Mouse (Mus musculus) WW6 (cell line): Measurements from ENCODE around the gene Naaa.

ENCODE experiments used
- DNase-seq: peaks from one replicate; pipeline ENCODE4 v3.0.0-alpha.2; 2013; ENCODE audit warnings: low read depth, low spot score

Naaa gene

GRCm38 (mm10) chr5:92215308-92215707, 62.7 kb downstream of the Naaa start, which contains the start of gene U90926:
Gene U90926, minus strand, starts transcription at chr5:92215408.
- no peak for DNase-seq

- no peak for DNase-seq
Observed at GRCm38 (mm10) chr5:92212231-92212630, 65.7 kb downstream of the Naaa start.

DNA sequence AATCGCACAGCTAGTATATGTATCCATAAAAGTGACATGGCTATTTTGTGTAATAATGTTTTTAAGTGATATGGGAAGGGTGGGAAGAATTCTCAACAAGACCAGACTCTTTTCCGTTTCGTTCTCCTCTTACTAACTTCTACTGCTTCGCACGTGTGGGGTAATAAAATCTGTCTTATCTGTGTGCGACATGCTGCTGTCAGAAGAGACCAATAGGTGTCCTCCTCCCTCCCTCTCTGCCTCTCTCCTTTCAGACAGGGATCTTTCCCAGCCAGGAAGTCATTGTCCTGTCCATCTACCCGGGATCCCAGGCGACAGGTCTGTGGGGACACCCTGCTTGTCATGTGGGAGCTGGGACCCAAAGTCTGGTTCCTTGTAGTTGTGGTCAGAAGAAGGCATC, 67.8 kb downstream of the Naaa start:
- DNase-seq = no peak
